Mouse (Mus musculus) cortical plate, adult 2 months (tissue): Measurements from ENCODE around the gene Zcchc24.

Source experiments
- CTCF ChIP-seq: fragments of 200-500 bp; IDR thresholded peaks from 2 replicates; pipeline ENCODE4 v1.5.1; 2011; ENCODE audit warnings: mild to moderate bottlenecking, control low read depth, low read length; ENCODE audit not compliant: insufficient read depth; ENCODE audit errors: extremely low read depth
- POLR2A ChIP-seq: fragments of 200-500 bp; IDR thresholded peaks from 2 replicates; pipeline ENCODE4 v1.6.1; 2011; ENCODE audit warnings: mild to moderate bottlenecking, low read length, control low read depth; ENCODE audit not compliant: insufficient read depth; ENCODE audit errors: extremely low read depth

GRCm38 (mm10) chr14:25711177-25711576 is 57.7 kb downstream of the Zcchc24 start:
- TF ChIP-seq CTCF (no peak), POLR2A (no peak)
